Mouse (Mus musculus): ENCODE data around the gene Kdelr1.

Gene Kdelr1

DNA sequence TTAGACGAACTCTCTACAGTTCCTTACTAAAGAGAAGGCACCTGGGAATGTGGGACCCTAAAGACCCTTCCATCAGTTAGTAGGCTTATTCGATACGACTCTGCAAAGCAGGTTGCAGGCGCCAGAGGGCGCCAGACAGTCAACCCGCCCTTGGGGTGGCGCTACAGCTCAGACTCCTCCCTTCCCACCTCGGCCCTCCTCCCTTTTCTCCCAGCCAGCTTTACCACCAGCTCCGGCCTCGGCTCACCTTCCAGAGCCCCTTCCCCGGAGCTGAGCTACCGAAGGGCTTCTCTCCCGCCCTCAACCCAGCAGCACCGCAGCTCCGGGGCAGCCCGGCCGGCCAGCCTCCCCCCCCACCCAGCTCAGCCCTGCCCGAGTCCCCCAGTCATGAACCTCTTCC is at the start of gene Kdelr1:
TSS of gene Kdelr1 (plus strand) at position 149 of the 400 bp plus-strand sequence.
- peak; percentile 60 to 93 for DNase-seq (ENCODE audit: low spot score in 2 of 2)

DNA sequence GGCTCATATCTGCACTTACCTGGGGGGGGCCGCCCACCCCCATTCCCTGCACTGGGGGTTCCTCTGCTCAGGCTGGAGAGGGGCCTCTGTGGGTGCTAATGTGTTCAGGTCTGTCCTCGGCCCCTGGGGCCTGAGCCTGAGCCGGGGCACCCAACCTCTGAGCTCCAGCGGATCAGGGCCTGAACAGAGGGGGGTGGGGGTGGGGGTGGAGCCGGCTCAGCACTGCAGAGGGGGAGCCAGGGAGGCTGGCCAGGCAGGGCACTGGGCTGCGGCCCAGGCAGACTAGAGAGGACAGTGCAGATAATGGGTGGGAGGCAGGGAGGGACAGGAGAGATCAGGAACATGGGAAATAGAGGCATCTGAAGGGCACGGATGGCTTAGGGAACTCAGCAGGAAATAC is 48.0 kb upstream of the Kdelr1 start, which contains the start of gene Kcnj14:
TSS of gene Kcnj14 (minus strand) at position 185 of the 400 bp plus-strand sequence.
- DNase-seq (ENCODE audit: low spot score in 2 of 2): no peak

- no peak for DNase-seq (ENCODE audit: low spot score in 2 of 2)
Observed at GRCm38 (mm10) chr7:45826631-45827030, 45.9 kb upstream of the Kdelr1 start.

DNA sequence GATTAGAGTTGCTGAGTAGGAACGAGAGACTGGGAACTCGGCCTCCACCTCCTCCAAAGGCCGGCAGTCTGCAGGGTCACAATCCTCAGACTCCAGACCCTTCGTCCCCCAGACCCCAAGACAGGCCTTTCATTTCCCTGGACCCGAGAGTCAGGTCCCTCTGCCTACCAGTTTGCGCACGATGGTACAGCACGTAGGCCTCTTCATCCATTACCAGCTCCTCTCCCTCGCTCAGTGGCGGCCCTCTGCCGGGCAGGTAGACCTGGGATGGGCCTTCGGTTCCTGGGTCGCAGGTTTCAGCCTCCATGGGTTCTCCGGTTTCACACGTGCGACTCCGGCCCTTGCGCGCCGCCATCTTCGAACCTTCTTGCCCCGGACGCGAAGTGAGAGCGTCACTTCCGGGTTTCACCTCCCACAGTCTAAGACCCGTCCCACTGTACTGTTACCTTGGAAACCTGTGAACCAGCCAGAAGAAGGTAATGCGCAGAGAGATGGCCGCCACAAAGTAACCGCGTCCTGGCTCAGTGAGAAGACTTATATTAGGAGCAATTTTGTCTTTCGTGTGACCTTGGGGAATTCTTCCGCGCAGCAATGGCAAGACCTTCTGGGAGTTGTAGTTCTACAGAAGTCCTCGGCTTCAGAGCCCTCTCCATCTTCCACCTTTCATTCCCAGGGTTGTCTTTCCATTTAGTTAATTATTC is 42.0 kb upstream of the Kdelr1 start, which contains the start of gene Grwd1:
TSS of gene Grwd1 (minus strand) at position 518 of the 701 bp plus-strand sequence.
- peak; percentile 83 to 87 for DNase-seq (ENCODE audit: low spot score in 2 of 2)

DNA sequence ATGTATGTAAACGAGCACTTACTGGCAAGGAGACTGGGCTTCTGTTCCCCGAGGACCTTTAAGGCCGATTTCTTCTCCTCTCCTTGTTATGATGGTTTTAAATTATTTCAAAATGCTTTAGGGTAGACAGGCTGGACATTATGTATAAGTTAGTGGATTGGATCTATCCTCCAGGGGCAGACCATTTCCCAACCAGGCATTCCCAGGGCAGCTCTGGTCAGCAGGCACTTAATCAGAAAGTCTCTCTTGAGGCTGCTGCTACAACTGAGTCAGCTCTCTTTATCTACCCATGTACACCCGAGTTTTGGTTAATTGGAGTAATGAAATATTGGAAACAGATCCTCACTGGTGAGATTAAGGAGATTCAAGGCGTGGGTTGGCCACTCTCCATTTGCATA is 41.4 kb upstream of the Kdelr1 start:
- DNase-seq (ENCODE audit: low spot score in 2 of 2): no peak

DNA sequence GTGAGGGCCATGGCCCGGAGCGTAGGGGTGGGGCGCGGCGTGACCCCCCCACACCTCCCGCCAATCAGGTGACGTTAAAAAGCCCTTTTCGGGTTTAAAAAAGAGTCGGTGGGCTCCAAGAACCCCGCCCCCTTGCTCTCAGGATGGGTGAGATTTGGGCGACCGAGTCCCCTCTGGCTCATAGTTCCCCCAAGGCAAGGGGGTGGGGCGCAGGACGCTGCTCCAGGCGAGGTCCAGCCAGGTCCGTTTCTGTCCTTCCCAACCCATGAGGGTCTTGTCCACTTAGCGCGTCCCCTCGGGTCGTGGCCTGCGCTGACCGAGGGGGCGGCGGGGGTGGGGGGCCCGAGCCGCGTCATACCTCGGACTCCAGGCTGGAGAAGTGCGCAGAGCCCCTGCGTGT is 40.1 kb upstream of the Kdelr1 start:
- no peak for DNase-seq (ENCODE audit: low spot score in 2 of 2)

GRCm38 (mm10) chr7:45833148-45833790 is 39.3 kb upstream of the Kdelr1 start:
- DNase-seq (ENCODE audit: low spot score in 2 of 2): no peak

DNA sequence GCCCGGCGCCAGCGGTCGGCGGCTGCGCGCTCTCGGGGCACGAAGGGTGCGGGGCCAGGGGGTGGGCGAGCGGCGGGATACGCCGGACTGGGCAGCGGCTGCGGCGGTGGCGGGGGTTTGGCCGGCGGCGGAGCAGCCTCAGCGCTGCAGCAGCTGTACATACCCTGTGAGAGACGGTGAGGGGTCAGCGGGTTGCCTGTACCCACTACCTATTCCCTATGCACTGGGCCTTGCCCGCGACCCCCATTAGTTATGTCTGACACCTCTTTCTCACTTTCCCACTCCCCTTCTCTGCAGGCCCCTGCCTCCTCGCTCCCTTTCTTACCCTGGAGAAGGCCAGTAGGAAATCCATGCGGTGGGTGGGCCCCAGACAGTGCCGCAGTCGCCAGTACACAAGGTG is 38.6 kb upstream of the Kdelr1 start:
- no peak for DNase-seq (ENCODE audit: low spot score in 2 of 2)

- no peak for DNase-seq (ENCODE audit: low spot score in 2 of 2)
Observed at GRCm38 (mm10) chr7:45842950-45843744, 29.4 kb upstream of the Kdelr1 start.

GRCm38 (mm10) chr7:45848447-45849027 is 24.0 kb upstream of the Kdelr1 start:
- DNase-seq (ENCODE audit: low spot score in 2 of 2): no peak

GRCm38 (mm10) chr7:45850661-45851060 is 21.9 kb upstream of the Kdelr1 start:
- DNase-seq (ENCODE audit: low spot score in 2 of 2): no peak

DNA sequence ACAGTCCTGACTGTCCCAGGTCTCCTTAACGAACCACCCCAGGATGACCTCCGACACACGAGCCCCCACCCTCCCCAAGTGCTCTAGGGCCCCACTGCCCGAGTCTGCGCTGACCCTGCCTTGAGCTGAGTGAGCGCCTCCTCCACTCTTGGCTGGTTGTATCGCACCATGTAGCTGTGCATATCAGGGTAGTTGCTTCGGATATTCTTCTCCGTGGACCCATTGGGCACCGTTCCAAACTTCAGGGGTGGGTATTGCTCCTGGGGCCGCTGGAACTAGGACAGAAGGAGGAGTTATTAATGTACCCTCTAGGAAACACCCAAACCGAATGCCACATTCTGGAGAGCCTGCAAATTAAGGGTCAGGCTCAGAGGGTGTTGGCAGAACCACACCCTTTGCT is 19.5 kb upstream of the Kdelr1 start:
- no peak for DNase-seq (ENCODE audit: low spot score in 2 of 2)

DNA sequence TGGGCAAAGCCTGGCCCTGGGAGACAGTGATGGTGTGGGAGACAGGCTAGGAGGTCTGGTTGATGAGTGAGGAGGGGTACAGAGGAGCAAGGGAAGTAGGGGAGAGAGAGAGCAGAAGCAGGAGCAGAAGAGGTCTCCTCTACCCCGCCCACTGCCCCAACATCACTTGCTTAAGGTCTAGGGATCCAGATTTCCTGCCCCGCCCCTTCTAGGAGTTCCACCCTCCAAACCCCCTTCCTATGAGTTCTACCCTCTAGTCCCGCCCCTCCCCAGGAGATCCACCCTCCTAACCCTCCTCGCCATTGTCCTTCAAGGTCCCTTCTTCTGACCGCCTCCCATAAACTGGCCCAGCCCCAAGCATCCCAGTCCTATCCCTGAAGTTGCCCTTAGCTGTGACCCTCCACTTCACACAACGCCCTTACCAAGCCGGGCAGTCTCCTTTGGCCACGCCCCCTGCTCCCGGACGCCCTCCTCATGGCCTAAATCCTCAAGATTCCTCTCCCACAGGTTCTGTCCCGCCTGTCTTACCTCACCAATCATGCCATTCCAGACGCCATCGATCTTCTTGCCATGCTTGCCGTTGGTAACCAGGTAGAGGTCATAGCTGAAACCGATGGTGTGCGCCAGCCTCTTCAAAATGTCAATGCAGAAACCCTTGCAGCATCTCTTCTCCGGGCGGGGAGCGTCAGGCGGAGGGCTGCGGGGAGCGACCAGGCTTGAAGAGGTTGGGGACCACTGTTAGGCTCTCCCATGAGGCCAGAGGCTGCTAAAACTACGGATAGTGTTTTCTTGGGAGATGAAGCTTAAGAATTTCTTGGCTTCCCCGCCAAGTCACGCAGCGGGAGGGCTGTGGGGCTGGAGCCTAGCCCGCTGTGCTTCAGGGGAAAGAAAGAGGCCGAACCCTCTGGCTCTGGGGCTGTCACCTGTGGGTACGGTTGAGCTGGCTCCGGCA is 15.3 kb upstream of the Kdelr1 start:
- no peak for DNase-seq (ENCODE audit: low spot score in 2 of 2)

- no peak for DNase-seq (ENCODE audit: low spot score in 2 of 2)
Observed at GRCm38 (mm10) chr7:45859008-45859407, 13.6 kb upstream of the Kdelr1 start.

DNA sequence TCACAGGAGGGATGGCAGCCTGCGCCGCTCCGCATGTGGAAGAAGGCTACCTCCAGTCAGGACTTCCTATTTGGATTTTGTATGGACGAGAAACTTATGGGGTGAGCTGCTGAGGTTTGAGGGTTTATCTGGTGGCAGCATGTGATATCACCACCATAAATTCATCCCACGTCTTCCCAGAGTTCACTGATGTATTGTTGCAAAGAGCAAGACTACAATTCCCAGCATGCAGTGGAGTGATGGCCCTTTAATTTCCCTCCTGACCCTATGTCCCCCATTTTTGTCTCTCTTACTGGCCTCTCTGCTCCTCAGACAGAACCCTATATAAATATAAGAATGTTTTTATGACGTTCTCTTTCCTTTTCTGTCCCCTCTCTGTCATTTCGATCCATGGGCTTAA is 9.8 kb upstream of the Kdelr1 start:
- no peak for DNase-seq (ENCODE audit: low spot score in 2 of 2)

DNA sequence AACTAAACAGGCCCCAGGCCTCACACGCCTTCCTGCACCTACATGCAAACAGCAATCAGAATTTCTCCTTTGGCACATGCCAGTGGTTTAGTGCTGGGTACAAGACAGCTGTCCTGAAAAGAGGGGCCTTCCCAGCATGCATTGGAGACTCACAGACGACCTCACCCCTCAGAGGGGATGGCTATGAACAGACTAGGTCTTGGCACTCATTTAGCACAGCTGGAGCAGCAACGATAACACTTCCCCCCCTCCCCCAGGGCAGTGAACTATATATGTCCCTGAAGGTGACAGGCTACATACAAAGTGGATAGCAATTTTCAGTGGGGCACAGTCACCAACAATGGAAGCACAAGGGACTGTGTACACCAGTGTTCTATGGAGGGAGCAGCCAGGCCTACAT is 8.1 kb upstream of the Kdelr1 start:
- DNase-seq (ENCODE audit: low spot score in 2 of 2): no peak

- peak; percentile 36 to 75 for DNase-seq (ENCODE audit: low spot score in 2 of 2)
Observed at GRCm38 (mm10) chr7:45865925-45866910, 6.4 kb upstream of the Kdelr1 start.

DNA sequence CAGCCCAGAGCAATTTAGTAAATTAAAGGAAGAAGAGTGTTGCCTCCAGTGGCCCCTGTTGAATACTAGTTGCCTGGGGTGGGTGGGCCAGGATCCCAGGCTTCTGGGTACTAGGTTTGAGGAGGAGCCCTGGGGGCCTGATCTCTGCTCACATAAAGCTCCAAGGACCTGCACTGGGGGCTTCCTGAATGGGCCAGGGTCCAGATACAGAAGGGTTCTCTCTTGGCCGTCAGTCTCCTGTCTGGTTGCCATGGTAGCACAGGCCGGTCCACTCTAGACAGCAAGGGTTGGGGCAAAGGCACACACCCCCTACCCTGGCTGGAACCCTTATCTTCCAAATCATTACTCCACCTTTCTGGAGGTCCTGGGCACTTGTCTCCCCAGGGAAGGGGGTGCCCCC is 4.7 kb upstream of the Kdelr1 start:
- DNase-seq (ENCODE audit: low spot score in 2 of 2): no peak

DNA sequence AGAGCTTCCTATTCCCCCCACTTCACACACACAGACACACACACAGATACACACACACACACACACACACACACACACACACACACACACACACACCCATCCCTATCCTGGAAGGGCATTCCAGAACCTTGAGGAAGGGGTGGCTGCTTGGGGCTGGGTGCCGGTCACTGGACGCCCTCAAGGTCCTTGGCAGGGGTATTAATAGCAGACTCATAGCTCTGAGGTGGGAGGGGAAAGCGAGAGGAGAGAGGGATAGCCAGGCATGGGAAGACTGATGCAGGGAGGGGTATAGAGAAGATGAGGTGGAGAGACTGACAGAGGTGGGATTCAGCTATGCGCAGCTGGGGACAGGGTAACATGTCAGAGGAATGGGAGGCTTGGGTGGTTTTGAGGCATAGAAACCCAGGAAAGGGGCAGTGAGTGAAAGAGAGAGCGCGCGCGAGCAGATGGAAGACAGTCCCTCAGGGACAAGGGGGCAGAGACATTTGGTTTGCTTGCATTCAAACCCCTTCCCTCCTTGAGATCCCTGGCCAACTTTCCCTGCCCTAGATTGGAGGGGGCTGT is 3.4 kb upstream of the Kdelr1 start:
- DNase-seq (ENCODE audit: low spot score in 2 of 2): no peak

Measured in left cerebral cortex, adult 9 months (tissue).